Mouse (Mus musculus): ENCODE data around the gene Prr30. TPM values are rescaled to one million over a fixed set of nuclear protein-coding genes. Genes with fewer than 3 reads are reported as not detected.

Prr30 gene
- polyA plus RNA-seq, 1 experiment: not detected

DNA sequence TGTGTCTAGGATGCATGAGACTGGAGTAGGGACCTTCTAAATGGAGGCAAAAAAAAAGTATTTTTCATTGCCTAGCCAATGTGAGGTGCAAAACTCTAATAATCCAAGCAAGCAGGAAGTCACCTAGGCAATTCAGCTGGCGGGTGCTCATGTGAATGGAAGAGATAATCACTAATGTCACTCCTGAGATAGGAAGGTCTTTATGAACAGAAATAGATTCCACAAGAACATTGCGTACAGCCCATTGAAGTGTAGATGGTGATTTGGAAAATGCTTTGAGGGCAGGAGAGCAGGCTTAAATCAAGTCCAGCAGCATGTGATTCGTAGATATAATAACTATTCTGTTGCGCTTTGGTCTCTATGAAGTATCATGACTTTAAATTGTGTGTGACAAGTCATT is 27.9 kb downstream of the Prr30 start:
- no peaks in the 10 kb centered on the region for H3K27me3 ChIP-seq (ENCODE audit: control insufficient read depth, insufficient read depth, low read length)
- H3K36me3 ChIP-seq (ENCODE audit: control insufficient read depth, insufficient read depth, low read length): no peaks in the 10 kb centered on the region
- H3K27ac ChIP-seq (ENCODE audit: insufficient read depth, low read length): no peak overlapping the region
- no peak overlapping the region for H3K4me3 ChIP-seq (ENCODE audit: extremely low read depth, insufficient read depth, insufficient read length)
- DNase-seq (ENCODE audit: low read depth in 1 of 2, low spot score in 2 of 2): no peak
- WGBS: 88% methylated on average over 4 of the region's 4 CpGs
- TF ChIP-seq POLR2A (IDR thresholded peaks at IDR 0.05; ENCODE audit: low read depth, low read length) (no peak), CTCF (IDR thresholded peaks at IDR 0.05; ENCODE audit: extremely low read depth, insufficient read depth, insufficient read length, insufficient replicate concordance) (no peak)
- no peaks in the 10 kb centered on the region for H3K4me1 ChIP-seq (ENCODE audit: control insufficient read depth, insufficient read depth, insufficient read length)
